Mouse (Mus musculus) CH12.LX (cell line): ENCODE data around the gene Ell. TPM values are rescaled to one million over a fixed set of nuclear protein-coding genes. Genes with fewer than 3 reads are reported as not detected.

ENCODE experiments used
- DNase-seq: peaks from one replicate; pipeline ENCODE4 v3.0.0-alpha.2; 2013; ENCODE audit errors: extremely low read depth
- H3K27ac ChIP-seq: 2 replicates; pipeline ENCODE4 v1.5.1; 2012; ENCODE audit warnings: low read depth, mild to moderate bottlenecking, control low read depth, moderate library complexity; ENCODE audit not compliant: insufficient read depth
- H3K27me3 ChIP-seq: replicated peaks from 2 replicates; pipeline ENCODE3; 2012; ENCODE audit warnings: inconsistent platforms
- H3K36me3 ChIP-seq, 2 experiments: replicated peaks in 1 of 2; 2 replicates each; pipeline versions ENCODE3 to v1.6.1; 2012; ENCODE audit warnings: inconsistent platforms in 1 of 2, low read length in 1 of 2, mild to moderate bottlenecking in 1 of 2, mixed read lengths in 1 of 2, moderate library complexity in 1 of 2; ENCODE audit not compliant: control insufficient read depth in 1 of 2, insufficient read depth in 1 of 2
- H3K4me1 ChIP-seq, 2 experiments: 2 replicates each; pipeline ENCODE4 v1.6.1; 2012; ENCODE audit warnings: inconsistent platforms in 1 of 2, moderate library complexity in 1 of 2; ENCODE audit not compliant: insufficient read depth in 2 of 2, control insufficient read depth in 1 of 2
- H3K4me2 ChIP-seq: 2 replicates; pipeline ENCODE4 v1.6.1; 2012; ENCODE audit warnings: low read depth, mild to moderate bottlenecking, control low read depth; ENCODE audit not compliant: poor library complexity, insufficient read depth, severe bottlenecking
- H3K4me3 ChIP-seq, 3 experiments: fragments of 150-350 bp in 1 of 3; sonication (generic) in 1 of 3; replicated peaks in 1 of 3; 2 replicates each; pipeline versions ENCODE3 to v1.5.1; 2011 to 2012; ENCODE audit warnings: low read depth in 2 of 3, low read length in 2 of 3, mild to moderate bottlenecking in 2 of 3, moderate library complexity in 2 of 3, control low read depth in 1 of 3, improper control_type of control experiment in 1 of 3, inconsistent platforms in 1 of 3, mixed read lengths in 1 of 3; ENCODE audit not compliant: poor library complexity in 1 of 3
- H3K79me2 ChIP-seq: replicated peaks from 2 replicates; pipeline ENCODE4 v1.6.1; 2012; ENCODE audit warnings: mild to moderate bottlenecking, moderate library complexity; ENCODE audit not compliant: control insufficient read depth, poor library complexity, insufficient read depth, severe bottlenecking; ENCODE audit errors: extremely low read depth
- H3K9ac ChIP-seq: 2 replicates; pipeline ENCODE4 v1.6.1; 2012; ENCODE audit warnings: low read depth, mild to moderate bottlenecking, control low read depth, moderate library complexity; ENCODE audit not compliant: insufficient read depth
- H3K9me3 ChIP-seq: replicated peaks from 2 replicates; pipeline ENCODE3; 2012; ENCODE audit warnings: low read length, inconsistent platforms, mixed read lengths
- BHLHE40 ChIP-seq: IDR thresholded peaks from 2 replicates; pipeline ENCODE4 v1.6.1; 2011; ENCODE audit warnings: mild to moderate bottlenecking, low read depth, low read length, improper control_type of control experiment
- CHD1 ChIP-seq: IDR thresholded peaks from 2 replicates; pipeline ENCODE4 v1.6.1; 2012; ENCODE audit warnings: low read depth, low read length, improper control_type of control experiment, inconsistent platforms
- CHD2 ChIP-seq: IDR thresholded peaks from 2 replicates; pipeline ENCODE4 v1.6.1; 2011; ENCODE audit warnings: low read length, improper control_type of control experiment
- CTCF ChIP-seq, 2 experiments: IDR thresholded peaks in 1 of 2; conservative IDR thresholded peaks in 1 of 2; 2 replicates each; pipeline ENCODE4 v1.5.1; 2011 to 2012; ENCODE audit warnings: low read depth in 2 of 2, low read length in 2 of 2, improper control_type of control experiment in 1 of 2, inconsistent platforms in 1 of 2, mild to moderate bottlenecking in 1 of 2, moderate library complexity in 1 of 2
- E2F4 ChIP-seq: IDR thresholded peaks from 2 replicates; pipeline ENCODE4 v1.6.1; 2011; ENCODE audit warnings: low read depth, low read length, improper control_type of control experiment; ENCODE audit not compliant: insufficient replicate concordance
- ELF1 ChIP-seq: IDR thresholded peaks from 2 replicates; pipeline ENCODE4 v1.6.1; 2014; ENCODE audit warnings: low read depth, mild to moderate bottlenecking, inconsistent platforms, low read length, improper control_type of control experiment
- EP300 ChIP-seq: IDR thresholded peaks from 2 replicates; pipeline ENCODE4 v1.6.1; 2011; ENCODE audit warnings: low read length, improper control_type of control experiment
- ETS1 ChIP-seq: conservative IDR thresholded peaks from 2 replicates; pipeline ENCODE4 v1.6.1; 2012; ENCODE audit warnings: low read depth, mild to moderate bottlenecking, inconsistent platforms, low read length, improper control_type of control experiment, moderate library complexity
- GABPA ChIP-seq: IDR thresholded peaks from 2 replicates; pipeline ENCODE4 v1.6.1; 2012; ENCODE audit warnings: low read depth, low read length, improper control_type of control experiment, inconsistent platforms; ENCODE audit not compliant: insufficient replicate concordance
- HCFC1 ChIP-seq: IDR thresholded peaks from 2 replicates; pipeline ENCODE4 v1.6.1; 2012; ENCODE audit warnings: low read depth, mild to moderate bottlenecking, inconsistent platforms, low read length, improper control_type of control experiment
- IRF4 ChIP-seq: IDR thresholded peaks from 2 replicates; pipeline ENCODE4 v1.6.1; 2014; ENCODE audit warnings: low read depth, mild to moderate bottlenecking, inconsistent platforms, low read length, improper control_type of control experiment
- JUN ChIP-seq: IDR thresholded peaks from 2 replicates; pipeline ENCODE4 v1.6.1; 2011; ENCODE audit warnings: low read depth, mild to moderate bottlenecking, low read length, improper control_type of control experiment, moderate library complexity; ENCODE audit not compliant: insufficient read depth
- JUND ChIP-seq: conservative IDR thresholded peaks from 2 replicates; pipeline ENCODE4 v1.6.1; 2011; ENCODE audit warnings: low read depth, low read length, improper control_type of control experiment
- KAT2A ChIP-seq: IDR thresholded peaks from 2 replicates; pipeline ENCODE4 v1.6.1; 2012; ENCODE audit warnings: low read length, improper control_type of control experiment, inconsistent platforms; ENCODE audit not compliant: insufficient replicate concordance
- MAFK ChIP-seq: IDR thresholded peaks from 2 replicates; pipeline ENCODE4 v1.6.1; 2011; ENCODE audit warnings: low read length, improper control_type of control experiment; ENCODE audit not compliant: insufficient replicate concordance
- MAX ChIP-seq: IDR thresholded peaks from 2 replicates; pipeline ENCODE4 v1.6.1; 2011; ENCODE audit warnings: low read length, improper control_type of control experiment
- MAZ ChIP-seq: IDR thresholded peaks from 2 replicates; pipeline ENCODE4 v1.6.1; 2012; ENCODE audit warnings: low read depth, mild to moderate bottlenecking, inconsistent platforms, low read length, improper control_type of control experiment, moderate library complexity
- MEF2A ChIP-seq: IDR thresholded peaks from 2 replicates; pipeline ENCODE4 v1.6.1; 2014; ENCODE audit warnings: low read depth, mild to moderate bottlenecking, inconsistent platforms, low read length, improper control_type of control experiment, borderline replicate concordance
- MXI1 ChIP-seq: IDR thresholded peaks from 2 replicates; pipeline ENCODE4 v1.6.1; 2011; ENCODE audit warnings: mild to moderate bottlenecking, low read depth, low read length, improper control_type of control experiment
- MYC ChIP-seq: IDR thresholded peaks from 2 replicates; pipeline ENCODE4 v1.6.1; 2011; ENCODE audit warnings: low read depth, mild to moderate bottlenecking, improper control_type of control experiment, low read length
- NRF1 ChIP-seq: IDR thresholded peaks from 2 replicates; pipeline ENCODE4 v1.6.1; 2014; ENCODE audit warnings: low read depth, mild to moderate bottlenecking, inconsistent platforms, low read length, improper control_type of control experiment, moderate library complexity
- PAX5 ChIP-seq: IDR thresholded peaks from 2 replicates; pipeline ENCODE4 v1.6.1; 2012; ENCODE audit warnings: low read length, inconsistent platforms, mixed read lengths
- POLR2A ChIP-seq: IDR thresholded peaks from 2 replicates; pipeline ENCODE4 v1.6.1; 2011; ENCODE audit warnings: low read depth, mild to moderate bottlenecking, improper control_type of control experiment, low read length
- POLR2AphosphoS2 ChIP-seq: IDR thresholded peaks from 2 replicates; pipeline ENCODE4 v1.6.1; 2011; ENCODE audit warnings: low read depth, low read length, improper control_type of control experiment
- RAD21 ChIP-seq: IDR thresholded peaks from 2 replicates; pipeline ENCODE4 v1.6.1; 2011; ENCODE audit warnings: low read depth, mild to moderate bottlenecking, low read length, improper control_type of control experiment, moderate library complexity
- RCOR1 ChIP-seq: conservative IDR thresholded peaks from 2 replicates; pipeline ENCODE4 v1.6.1; 2012; ENCODE audit warnings: low read depth, mild to moderate bottlenecking, inconsistent platforms, low read length, improper control_type of control experiment
- SIN3A ChIP-seq: IDR thresholded peaks from 2 replicates; pipeline ENCODE4 v1.6.1; 2012; ENCODE audit warnings: low read length, improper control_type of control experiment, inconsistent platforms
- SMC3 ChIP-seq: IDR thresholded peaks from 2 replicates; pipeline ENCODE4 v1.6.1; 2011; ENCODE audit warnings: low read depth, low read length, improper control_type of control experiment
- TBP ChIP-seq: conservative IDR thresholded peaks from 2 replicates; pipeline ENCODE4 v1.6.1; 2011; ENCODE audit warnings: low read depth, low read length, improper control_type of control experiment
- TCF12 ChIP-seq: IDR thresholded peaks from 2 replicates; pipeline ENCODE4 v1.6.1; 2014; ENCODE audit warnings: low read depth, mild to moderate bottlenecking, inconsistent platforms, low read length, improper control_type of control experiment
- UBTF ChIP-seq: IDR thresholded peaks from 2 replicates; pipeline ENCODE4 v1.6.1; 2012; ENCODE audit warnings: low read depth, mild to moderate bottlenecking, inconsistent platforms, low read length, improper control_type of control experiment, moderate library complexity
- USF1 ChIP-seq: IDR thresholded peaks from 2 replicates; pipeline ENCODE4 v1.6.1; 2014; ENCODE audit warnings: low read depth, mild to moderate bottlenecking, inconsistent platforms, low read length, improper control_type of control experiment
- USF2 ChIP-seq: conservative IDR thresholded peaks from 2 replicates; pipeline ENCODE4 v1.6.1; 2011; ENCODE audit warnings: low read depth, low read length, improper control_type of control experiment
- ZC3H11A ChIP-seq: IDR thresholded peaks from 2 replicates; pipeline ENCODE4 v1.6.1; 2012; ENCODE audit warnings: low read depth, mild to moderate bottlenecking, inconsistent platforms, low read length, improper control_type of control experiment
- ZKSCAN1 ChIP-seq: IDR thresholded peaks from 2 replicates; pipeline ENCODE4 v1.6.1; 2012; ENCODE audit warnings: low read depth, inconsistent platforms, low read length, improper control_type of control experiment, borderline replicate concordance
- ZMIZ1 ChIP-seq: IDR thresholded peaks from 2 replicates; pipeline ENCODE4 v1.6.1; 2012; ENCODE audit warnings: low read depth, mild to moderate bottlenecking, inconsistent platforms, low read length, improper control_type of control experiment
- ZNF384 ChIP-seq: IDR thresholded peaks from 2 replicates; pipeline ENCODE4 v1.6.1; 2012; ENCODE audit warnings: low read depth, low read length, improper control_type of control experiment, inconsistent platforms
- dilution Hi-C: fragments of 300-500 bp; cut with MboI; formaldehyde crosslinking; loops from 2 replicates; pipeline ENCODE4 v1.14.3; 2020; ENCODE audit warnings: low sequenced_read_pairs; ENCODE audit not compliant: extremely low pct_unique_long_range_greater_than_20kb, extremely low pct_ligation_motif_present
- in situ Hi-C: fragments of 300-500 bp; cut with MboI; formaldehyde crosslinking; loops from 3 replicates; pipeline ENCODE4 v1.14.3; 2019; ENCODE audit warnings: low sequenced_read_pairs, low pct_ligation_motif_present, low pct_unique_long_range_greater_than_20kb, mixed read lengths
- polyA plus RNA-seq: library from polyadenylated mRNA; unstranded; fragments of >175 nt; gene quantifications from 2 replicates; pipeline ENCODE4 v1.2.1, GENCODE M21; 2012; ENCODE audit warnings: low read depth; ENCODE audit not compliant: insufficient read length
- total RNA-seq, 2 experiments: library from RNA; depleted of rRNA; stranded (reverse); fragments of 300-350 nt in 1 of 2; fragments of >200 nt in 1 of 2; gene quantifications; 2 replicates each; pipeline ENCODE4 v1.2.3; 2012 to 2014

Ell gene
- total and polyA plus RNA-seq, 3 experiments = 6.5 to 17.9 (median 9.8) TPM

DNA sequence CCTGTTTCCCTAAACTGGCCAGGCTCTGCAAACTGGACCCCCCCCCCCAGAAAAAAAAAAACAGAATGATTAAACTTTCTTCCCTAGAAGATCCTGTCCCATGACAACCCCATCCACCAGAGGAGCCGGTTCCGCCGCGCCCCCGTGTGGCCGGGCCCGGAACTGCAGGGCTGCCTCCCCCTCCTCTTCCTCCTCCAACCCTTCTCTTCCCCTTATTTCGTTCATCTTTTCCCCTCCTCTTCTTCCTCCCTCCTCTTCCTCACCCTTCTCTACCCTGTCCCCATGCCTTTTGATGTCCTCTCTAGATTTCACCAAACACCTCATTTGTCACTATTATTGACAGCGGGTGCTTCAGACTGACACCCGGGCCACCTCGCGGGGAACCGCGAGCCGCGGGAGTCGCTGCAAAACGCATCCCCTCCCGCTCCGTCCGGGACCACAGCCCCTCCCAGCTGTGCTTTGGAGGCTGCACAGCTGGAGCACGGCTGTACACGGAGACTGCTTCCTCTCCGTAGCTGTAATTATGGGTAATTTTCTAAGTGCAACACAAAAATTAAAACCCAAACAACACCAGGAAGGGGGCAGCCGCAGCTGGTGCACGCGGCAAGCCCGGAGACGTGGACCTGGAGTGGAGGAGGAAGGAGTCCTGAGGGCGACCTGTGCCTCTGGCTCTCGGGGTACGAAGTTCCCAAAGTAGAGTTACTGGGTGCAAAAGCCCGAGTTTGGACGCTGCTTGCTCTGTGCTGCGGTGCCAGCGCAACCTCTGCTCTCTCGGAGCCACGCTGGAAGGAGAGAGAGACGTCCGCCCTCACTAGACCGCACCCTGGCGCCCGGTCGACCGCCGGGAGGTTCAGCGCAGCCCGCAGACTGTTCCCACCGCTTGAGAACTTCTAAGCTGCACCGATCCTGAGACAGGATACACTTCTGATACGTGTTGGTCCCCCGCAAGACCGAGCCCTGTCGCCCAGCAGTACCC, 71.8 kb downstream of the Ell start:
- peak overlapping the region; percentile 90 for H3K27ac ChIP-seq
- H3K79me2 ChIP-seq = 0 out of 2 replicates have a peak, but pooled peaks cover 6% of the 10 kb centered on the region
- peak overlapping the region; percentile 84 for H3K4me2 ChIP-seq
- peak; percentile 77 for DNase-seq
- in situ Hi-C loops (loop anchor here (5.0 kb wide), 1 partner anchor 36 kb away; no protein-coding TSS in a partner anchor), dilution Hi-C loops (no loop called here)
- peak overlapping the region; percentile 61 to 79 (median 65) for H3K4me3 ChIP-seq
- no peaks in the 10 kb centered on the region for H3K27me3 ChIP-seq
- H3K4me1 ChIP-seq = peaks cover 24 to 68% of the 10 kb centered on the region in 2 experiments
- no peaks in the 10 kb centered on the region for H3K9me3 ChIP-seq
- H3K36me3 ChIP-seq = peaks cover 0 to 3% of the 10 kb centered on the region in 2 experiments
- peak overlapping the region; percentile 60 for H3K9ac ChIP-seq
- TF ChIP-seq SIN3A (peak; percentile 19; the same call in 1 of the 2 replicates), POLR2AphosphoS2 (no peak), RCOR1 (peak; percentile 36; the same call in 1 of the 2 replicates), BHLHE40 (peak; percentile 26; the same call in 1 of the 2 replicates), KAT2A (no peak), ELF1 (peak; percentile 66), RAD21 (peak; percentile 47), PAX5 (no peak), TBP (no peak), MXI1 (no peak; the same call in 1 of the 2 replicates), JUND (no peak), ZKSCAN1 (no peak), MEF2A (peak; percentile 42; the same call in 1 of the 2 replicates), CHD2 (no peak; the same call in 1 of the 2 replicates), NRF1 (0 out of 2 replicates have a peak, but pooled peaks have one; percentile 5), ZMIZ1 (0 out of 2 replicates have a peak, but pooled peaks have one; percentile 39), MYC (no peak), ZC3H11A (no peak), UBTF (peak; percentile 60; the same call in 1 of the 2 replicates), E2F4 (no peak), GABPA (no peak), IRF4 (no peak), ETS1 (0 out of 2 replicates have a peak, but pooled peaks have one; percentile 11), HCFC1 (no peak), USF2 (no peak), MAX (no peak; the same call in 1 of the 2 replicates), ZNF384 (peak; percentile 78), EP300 (no peak), SMC3 (peak; percentile 52), CHD1 (no peak; the same call in 1 of the 2 replicates), JUN (no peak), MAZ (peak; percentile 67), MAFK (no peak), POLR2A (0 out of 2 replicates have a peak, but pooled peaks have one; percentile 5), USF1 (no peak), CTCF (conservative IDR thresholded peaks at IDR 0.05 in 1 of 2, IDR thresholded peaks at IDR 0.05 in 1 of 2; ENCODE audit: low read depth in 2 of 2, low read length in 2 of 2) (peak; percentile 65 to 83), TCF12 (peak; percentile 40)
